Mouse (Mus musculus): ENCODE measurements at regions not wholly inside any gene's neighbourhood (a gene's known extent, or its start where the extent isn't known, plus 50 kb on each side); places are given as distances from the start of the nearest gene placed in this dataset.

DNA sequence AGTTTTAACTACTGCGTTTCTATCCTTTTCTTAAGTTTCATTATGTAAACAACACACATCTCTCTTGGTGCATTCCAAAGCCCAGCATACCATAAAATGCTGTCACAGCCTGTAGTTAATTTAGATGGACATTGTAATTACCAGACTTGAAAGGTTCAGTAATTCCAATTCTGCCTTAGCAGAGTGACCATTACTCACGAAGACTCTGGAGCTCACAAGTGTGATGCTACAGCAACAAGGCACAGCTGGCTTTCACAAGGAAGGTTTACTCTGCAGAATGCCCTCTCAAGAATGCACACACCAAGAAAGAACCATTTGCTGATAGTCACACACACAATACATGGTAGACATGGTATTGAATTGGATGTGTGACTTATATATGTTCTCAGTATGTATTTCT is 342.6 kb upstream of the Adamts5 start:
- TF ChIP-seq CTCF (IDR thresholded peaks at IDR 0.05; ENCODE audit: low read depth, low read length) (no peak), POLR2A (IDR thresholded peaks at IDR 0.05; ENCODE audit: extremely low read depth, insufficient read depth, low read length) (no peak)

Data from liver, adult 2 months (tissue).